In genomic region chr4:130978981-130979380, GRCm38 (mm10) we compare ENCODE assay signal across 25 mouse cellular contexts. TPM values are rescaled to one million over a fixed set of nuclear protein-coding genes. Genes with fewer than 3 reads are reported as not detected.
A peak's percentile ranks its signal among the peaks of the same experiment; 100 is the strongest.
DNase-seq lines count a peak whose midpoint lies in the region; ATAC-seq lines count a peak whose summit lies in the region.
"Had no signal": no experiment of that assay in that cellular context is flagged by ENCODE, and none has a peak within 500 bp of the region (broad histone marks: within the 10 kb centered on the region; RNA-seq: fewer than 3 reads in every experiment).

No protein-coding gene starts in this region.

- intact Hi-C loops in left cerebral cortex, postnatal 25 days (cut with DNase I): no loop called here

- no peak overlapping the region for H3K4me3 ChIP-seq in hindbrain, embryonic 12.5 days
- H3K4me3 ChIP-seq: embryonic facial prominence, embryonic 12.5 days; erythroblast, embryonic 14.5 days; forebrain, embryonic 15.5 days; intestine, embryonic 15.5 days; kidney, embryonic 15.5 days; limb, embryonic 15.5 days; stomach, embryonic 15.5 days had no signal

- no peak overlapping the region for H3K27ac ChIP-seq in hindbrain, embryonic 12.5 days
- H3K27ac ChIP-seq: embryonic facial prominence, embryonic 12.5 days; forebrain, embryonic 15.5 days; hindbrain, embryonic 14.5 days; intestine, embryonic 15.5 days; kidney, embryonic 15.5 days; limb, embryonic 15.5 days; stomach, embryonic 15.5 days had no signal

- 0 out of 2 replicates have a peak, but pooled peaks cover 4% of the 10 kb centered on the region for H3K27me3 ChIP-seq in hindbrain, embryonic 12.5 days
- H3K27me3 ChIP-seq: forebrain, embryonic 15.5 days; intestine, embryonic 15.5 days; kidney, embryonic 15.5 days; limb, embryonic 15.5 days; stomach, embryonic 15.5 days had no signal

- no peaks in the 10 kb centered on the region for H3K36me3 ChIP-seq in hindbrain, embryonic 12.5 days
- H3K36me3 ChIP-seq: embryonic facial prominence, embryonic 12.5 days; forebrain, embryonic 15.5 days; intestine, embryonic 15.5 days; kidney, embryonic 15.5 days; limb, embryonic 15.5 days; stomach, embryonic 15.5 days had no signal

- 76% methylated on average over 3 of the region's 3 CpGs for WGBS in hindbrain, embryonic 12.5 days

- peaks cover 3% of the 10 kb centered on the region; the same call in 1 of the 2 replicates for H3K4me1 ChIP-seq in hindbrain, embryonic 12.5 days
- H3K4me1 ChIP-seq: embryonic facial prominence, embryonic 12.5 days; forebrain, embryonic 15.5 days; intestine, embryonic 15.5 days; kidney, embryonic 15.5 days; limb, embryonic 15.5 days; stomach, embryonic 15.5 days had no signal

- H3K4me2 ChIP-seq in hindbrain, embryonic 12.5 days (replicated peaks): no peak overlapping the region
- H3K4me2 ChIP-seq: embryonic facial prominence, embryonic 12.5 days; forebrain, embryonic 15.5 days; hindbrain, embryonic 14.5 days; intestine, embryonic 15.5 days; kidney, embryonic 15.5 days; limb, embryonic 15.5 days; stomach, embryonic 15.5 days had no signal

- no peak for ATAC-seq in hindbrain, embryonic 12.5 days (ENCODE audit: low FRiP score)
- ATAC-seq: forebrain, embryonic 15.5 days; intestine, embryonic 15.5 days; lung, postnatal 0 days had no signal

- no peak overlapping the region for H3K9ac ChIP-seq in hindbrain, embryonic 12.5 days
- H3K9ac ChIP-seq: embryonic facial prominence, embryonic 12.5 days; forebrain, embryonic 15.5 days; hindbrain, embryonic 14.5 days; intestine, embryonic 15.5 days; kidney, embryonic 15.5 days; limb, embryonic 15.5 days; stomach, embryonic 15.5 days had no signal

- peak; percentile 2 for DNase-seq in lung, postnatal 36 days
- DNase-seq in lung, postnatal 4 days: no peak
- DNase-seq in gastrocnemius, adult 18-20 months (ENCODE audit: low spot score): peak; percentile 5
- peak; percentile 26 for DNase-seq in heart, adult 8-10 months (ENCODE audit: low spot score)
- peak; percentile 42 for DNase-seq in heart, postnatal 4 days
- no peak for DNase-seq in left cerebral cortex, postnatal 25 days (ENCODE audit: low spot score in 2 of 2)
- DNase-seq: adrenal gland, adult 2 months; cerebellum, adult 9-11 months; right cerebral cortex, postnatal 14 days; thymus, adult 18-20 months had no signal

- no peaks in the 10 kb centered on the region for H3K9me3 ChIP-seq in hindbrain, embryonic 12.5 days (replicated peaks)
- H3K9me3 ChIP-seq: embryonic facial prominence, embryonic 12.5 days; forebrain, embryonic 15.5 days; intestine, embryonic 15.5 days; kidney, embryonic 15.5 days; limb, embryonic 15.5 days; stomach, embryonic 15.5 days had no signal

RNA-seq across cellular contexts. Expression of gene Matn1, which starts 34.8 kb away (rescaled TPM):
- total RNA-seq in gastrocnemius, adult 18-20 months (2021): not detected
- not detected for total RNA-seq in heart, adult 8-10 months (2022)
- not detected for total RNA-seq in heart, postnatal 4 days (2021)
- 1 to 10 TPM; 1.4 to 2.0 TPM for total RNA-seq in left cerebral cortex, postnatal 25 days (2021)
- 4.6 and 19.3 TPM in 2 replicates for polyA plus RNA-seq in hindbrain, embryonic 12.5 days (2016; fragmentation: Nextera tagmentation; extraction: Ambion mirVana)
- total RNA-seq: adrenal gland, adult 2 months; megakaryocyte, adult 5-6 weeks; midbrain, postnatal 0 days; neutrophil, adult 5-6 weeks had no signal
- polyA plus RNA-seq: adrenal gland, adult 2 months; C2C12; erythroblast, embryonic 14.5 days; forebrain, embryonic 15.5 days; heart, embryonic 14.5 days; hindbrain, embryonic 14.5 days; lung, postnatal 0 days; stomach, embryonic 15.5 days had no signal

Comparison
In these comparisons a context has a peak if more than half of its experiments do, and no peak if none do; other contexts are left out.
1. DNase-seq: peak in lung, postnatal 36 days (single experiment), gastrocnemius, adult 18-20 months (single experiment), heart, adult 8-10 months (single experiment) and heart, postnatal 4 days (single experiment); none in lung, postnatal 4 days (0 of 2) and left cerebral cortex, postnatal 25 days (0 of 2).